Mouse (Mus musculus) liver, postnatal 0 days (tissue): ENCODE measurements around the gene Cox8c. TPM values are rescaled to one million over a fixed set of nuclear protein-coding genes. Genes with fewer than 3 reads are reported as not detected.
A peak's percentile ranks its signal among the peaks of the same experiment; 100 is the strongest.

Experiments used
- ATAC-seq: fragments of 200-750 bp; cut with Nextera tagmentation; 2 replicates; pipeline ENCODE4 v1.8.0; 2017; ENCODE audit warnings: mild to moderate bottlenecking, moderate library complexity
- DNase-seq: peaks from one replicate; pipeline ENCODE4 v3.0.0-alpha.2; 2016
- H3K27ac ChIP-seq: fragments of 300-500 bp; sonication (generic); 2 replicates; pipeline ENCODE4 v1.5.1; 2014; ENCODE audit warnings: antibody characterized with exemption, moderate library complexity, mild to moderate bottlenecking, low read depth
- H3K27me3 ChIP-seq: fragments of 300-500 bp; sonication (generic); 2 replicates; pipeline ENCODE4 v1.6.1; 2014; ENCODE audit warnings: low read length, control low read depth, mixed read lengths; ENCODE audit not compliant: insufficient read depth
- H3K36me3 ChIP-seq: fragments of 300-500 bp; sonication (generic); replicated peaks from 2 replicates; pipeline ENCODE4 v1.6.1; 2014; ENCODE audit warnings: mild to moderate bottlenecking, control low read depth, low read length, moderate library complexity, mixed read lengths; ENCODE audit not compliant: insufficient read depth
- H3K4me1 ChIP-seq: fragments of 300-500 bp; sonication (generic); 2 replicates; pipeline ENCODE4 v1.6.1; 2014; ENCODE audit warnings: antibody characterized with exemption, mild to moderate bottlenecking, control low read depth; ENCODE audit not compliant: insufficient read depth
- H3K4me2 ChIP-seq: fragments of 300-500 bp; sonication (generic); 2 replicates; pipeline ENCODE4 v1.6.1; 2014; ENCODE audit warnings: low read depth, mild to moderate bottlenecking, low read length, moderate library complexity, mixed read lengths
- H3K4me3 ChIP-seq: fragments of 300-500 bp; sonication (generic); 2 replicates; pipeline ENCODE4 v1.5.1; 2014; ENCODE audit warnings: low read depth, low read length
- H3K9ac ChIP-seq: fragments of 300-500 bp; sonication (generic); replicated peaks from 2 replicates; pipeline ENCODE4 v1.6.1; 2014; ENCODE audit warnings: mild to moderate bottlenecking, moderate library complexity
- H3K9me3 ChIP-seq: fragments of 300-500 bp; sonication (generic); 2 replicates; pipeline ENCODE4 v1.6.1; 2016; ENCODE audit warnings: mild to moderate bottlenecking, control low read depth, low read length, mixed read lengths
- CTCF ChIP-seq: sonication (generic); IDR thresholded peaks from 2 replicates; pipeline ENCODE4 v1.5.1; 2016; ENCODE audit warnings: antibody characterized with exemption, low read depth
- EP300 ChIP-seq: IDR thresholded peaks from 2 replicates; pipeline ENCODE4 v1.6.1; 2016; ENCODE audit warnings: antibody characterized with exemption, low read depth, mild to moderate bottlenecking
- WGBS: fragments of 180-500 bp; shearing (Covaris S2); extraction: QIAGEN DNeasy Blood & Tissue Kit; methylation state at CpG from one replicate; pipeline ENCODE4 v1.1.7; 2014; ENCODE audit not compliant: insufficient replicate concordance; 5-methylcytosine and 5-hydroxymethylcytosine counted together
- polyA plus RNA-seq: library from polyadenylated mRNA; unstranded; fragments of >200 nt; fragmentation: Nextera tagmentation; extraction: Ambion mirVana; gene quantifications from 2 replicates; pipeline ENCODE4 v1.2.1, GENCODE M21; 2015

Gene Cox8c
- polyA plus RNA-seq, 1 experiment from 2014 or later: not detected

GRCm38 (mm10) chr12:102878901-102879300 lies 20.2 kb upstream of the Cox8c start:
- Histone ChIP-seq H3K4me1 (peaks cover 23% of the 10 kb centered on the region), H3K9ac (peak overlapping the region; percentile 99), H3K36me3 (no peaks in the 10 kb centered on the region), H3K4me2 (peak overlapping the region; percentile 96), H3K27me3 (no peaks in the 10 kb centered on the region), H3K9me3 (no peaks in the 10 kb centered on the region), H3K4me3 (peak overlapping the region; percentile 100), H3K27ac (peak overlapping the region; percentile 99)
- 40% methylated on average over 7 of the region's 7 CpGs for WGBS
- ATAC-seq (no peak), DNase-seq (no peak)
- no peak for TF ChIP-seq EP300
- TF ChIP-seq CTCF: no peak

- no peak overlapping the region for H3K9ac ChIP-seq
- TF ChIP-seq EP300 (no peak), CTCF (peak; percentile 68)
- DNase-seq (no peak), ATAC-seq (no peak)
- H3K4me2 ChIP-seq: no peak overlapping the region
- no peak overlapping the region for H3K4me3 ChIP-seq
- WGBS: 17% methylated on average over 5 of the region's 5 CpGs
- H3K27me3 ChIP-seq: no peaks in the 10 kb centered on the region
- no peaks in the 10 kb centered on the region for H3K9me3 ChIP-seq
- no peaks in the 10 kb centered on the region for H3K4me1 ChIP-seq
- H3K27ac ChIP-seq: no peak overlapping the region
- H3K36me3 ChIP-seq: no peaks in the 10 kb centered on the region
Observed at GRCm38 (mm10) chr12:102885735-102886134, 13.4 kb upstream of the Cox8c start.

GRCm38 (mm10) chr12:102887366-102887765 lies 11.8 kb upstream of the Cox8c start:
- H3K4me1 ChIP-seq: no peaks in the 10 kb centered on the region
- WGBS: 67% methylated on average over 10 of the region's 10 CpGs
- no peak overlapping the region for H3K4me3 ChIP-seq
- no peaks in the 10 kb centered on the region for H3K27me3 ChIP-seq
- H3K27ac ChIP-seq: no peak overlapping the region
- no peak overlapping the region for H3K4me2 ChIP-seq
- TF ChIP-seq CTCF (no peak), EP300 (no peak)
- DNase-seq (no peak), ATAC-seq (no peak)
- peaks cover 2% of the 10 kb centered on the region; the same call in 1 of the 2 replicates for H3K9me3 ChIP-seq
- H3K9ac ChIP-seq: no peak overlapping the region
- no peaks in the 10 kb centered on the region for H3K36me3 ChIP-seq

- TF ChIP-seq EP300: no peak
- no peak for TF ChIP-seq CTCF
- no peak overlapping the region for H3K4me2 ChIP-seq
- H3K4me3 ChIP-seq: no peak overlapping the region
- H3K9ac ChIP-seq: no peak overlapping the region
- H3K4me1 ChIP-seq: no peaks in the 10 kb centered on the region
- DNase-seq: no peak
- no peak overlapping the region for H3K27ac ChIP-seq
- no peaks in the 10 kb centered on the region for H3K27me3 ChIP-seq
- H3K9me3 ChIP-seq: peaks cover 2% of the 10 kb centered on the region; the same call in 1 of the 2 replicates
- whole genome bisulfite sequencing: 68% methylated on average over 5 of the region's 5 CpGs
- H3K36me3 ChIP-seq: no peaks in the 10 kb centered on the region
- no peak for ATAC-seq
Observed at GRCm38 (mm10) chr12:102888568-102888967, 10.5 kb upstream of the Cox8c start.

GRCm38 (mm10) chr12:102908191-102908590 lies 9.1 kb downstream of the Cox8c start:
- ATAC-seq: no peak
- no peak overlapping the region for H3K4me3 ChIP-seq
- no peaks in the 10 kb centered on the region for H3K9me3 ChIP-seq
- TF ChIP-seq CTCF: no peak
- TF ChIP-seq EP300: no peak
- no peak for DNase-seq
- 42% methylated on average over 3 of the region's 3 CpGs for WGBS
- H3K9ac ChIP-seq: no peak overlapping the region
- H3K36me3 ChIP-seq: no peaks in the 10 kb centered on the region
- H3K4me1 ChIP-seq: no peaks in the 10 kb centered on the region
- H3K27ac ChIP-seq: no peak overlapping the region
- H3K27me3 ChIP-seq: no peaks in the 10 kb centered on the region
- H3K4me2 ChIP-seq: no peak overlapping the region

- WGBS: 52% methylated on average over 2 of the region's 2 CpGs
- DNase-seq (no peak), ATAC-seq (no peak)
- Histone ChIP-seq H3K9ac (no peak overlapping the region), H3K27me3 (no peaks in the 10 kb centered on the region), H3K4me1 (no peaks in the 10 kb centered on the region), H3K27ac (no peak overlapping the region), H3K4me3 (no peak overlapping the region), H3K4me2 (no peak overlapping the region), H3K9me3 (no peaks in the 10 kb centered on the region), H3K36me3 (no peaks in the 10 kb centered on the region)
- TF ChIP-seq CTCF (no peak), EP300 (no peak)
Observed at GRCm38 (mm10) chr12:102916073-102916472, 17.0 kb downstream of the Cox8c start.

GRCm38 (mm10) chr12:102929764-102930163 lies 30.6 kb downstream of the Cox8c start:
- no peaks in the 10 kb centered on the region for H3K9me3 ChIP-seq
- DNase-seq: no peak
- TF ChIP-seq CTCF (no peak), EP300 (no peak)
- H3K27me3 ChIP-seq: no peaks in the 10 kb centered on the region
- no peaks in the 10 kb centered on the region for H3K4me1 ChIP-seq
- H3K9ac ChIP-seq: no peak overlapping the region
- no peak overlapping the region for H3K4me2 ChIP-seq
- H3K36me3 ChIP-seq: no peaks in the 10 kb centered on the region
- H3K27ac ChIP-seq: no peak overlapping the region
- WGBS: 51% methylated on average over 4 of the region's 4 CpGs
- H3K4me3 ChIP-seq: no peak overlapping the region
- ATAC-seq: no peak
